Mouse (Mus musculus): ENCODE data around the gene Med8.
A peak's percentile ranks its signal among the peaks of the same experiment; 100 is the strongest.

The Med8 gene

DNA sequence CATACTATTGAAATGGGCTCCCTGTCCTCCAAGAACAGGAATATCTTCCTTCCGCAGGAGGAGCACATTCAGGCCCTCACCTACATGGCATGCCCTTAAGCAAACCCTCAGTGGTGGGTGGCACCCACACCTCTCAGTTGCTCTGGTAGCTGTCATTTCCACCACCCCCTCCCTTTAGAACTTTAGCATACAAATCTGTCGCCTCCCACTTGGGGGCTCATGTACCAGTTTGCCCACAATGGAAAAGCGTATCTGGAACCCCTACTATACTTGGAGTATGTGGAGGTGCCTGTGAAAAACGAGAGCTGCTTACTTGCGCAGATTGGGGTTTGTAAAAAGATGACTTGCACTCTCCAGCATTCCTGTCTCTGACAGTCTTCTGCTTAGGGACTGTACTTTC, 7.2 kb downstream of the Med8 start:
- no peak for DNase-seq

- no peak for DNase-seq
Observed at GRCm38 (mm10) chr4:118417112-118417797, 8.1 kb downstream of the Med8 start.

GRCm38 (mm10) chr4:118421384-118421783, 12.2 kb downstream of the Med8 start:
- DNase-seq = peak in 1 of 2 experiments; percentile 32

DNA sequence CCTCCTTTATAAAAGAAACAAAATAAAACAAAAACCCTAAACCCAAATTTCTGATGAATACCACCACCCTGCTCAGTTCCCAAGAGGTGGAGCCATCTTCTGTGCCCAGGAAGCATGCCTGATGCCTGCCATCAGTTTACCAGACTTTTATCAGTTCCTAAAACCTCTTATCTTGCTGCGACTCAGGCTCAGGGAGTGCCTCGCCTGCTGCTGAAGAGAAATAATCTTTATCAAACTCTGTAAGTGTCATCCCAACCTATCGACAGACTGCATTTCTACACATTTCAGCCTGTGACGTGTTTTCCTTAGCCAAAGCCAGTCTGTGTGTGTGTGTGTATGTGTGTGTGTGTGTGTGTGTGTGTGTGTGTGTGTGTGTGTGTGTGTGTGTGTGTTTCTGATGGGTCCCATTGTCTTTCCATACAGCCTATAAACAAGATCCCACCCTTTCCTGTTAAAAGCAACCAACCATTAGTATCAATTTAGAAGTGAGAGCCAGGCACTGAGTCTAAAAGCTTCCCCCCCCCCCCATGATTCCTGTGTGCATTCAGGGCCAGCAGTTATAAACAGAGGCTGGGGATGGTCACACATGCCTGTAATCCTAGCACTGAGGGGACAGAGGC, 15.5 kb downstream of the Med8 start:
- DNase-seq = no peak

DNA sequence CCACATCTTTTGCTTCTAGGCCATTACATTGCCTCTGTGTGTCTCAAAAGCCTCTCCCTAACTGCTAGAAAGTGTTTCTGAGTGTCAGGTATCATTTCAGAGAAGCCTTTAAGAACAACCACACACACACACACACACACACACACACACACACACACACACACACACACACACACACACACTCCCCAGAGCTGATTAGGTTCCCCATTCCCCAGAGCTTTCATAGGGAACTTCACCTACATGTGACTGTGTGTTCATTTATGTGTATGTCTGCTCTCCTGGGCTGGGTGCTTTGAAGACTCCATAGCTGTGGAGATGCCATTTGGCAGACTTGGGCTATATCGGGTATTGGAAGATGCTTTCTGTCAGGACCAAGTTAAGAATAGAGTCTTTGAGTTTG, 16.2 kb downstream of the Med8 start:
- no peak for DNase-seq

GRCm38 (mm10) chr4:118427415-118427767, 18.3 kb downstream of the Med8 start:
- no peak for DNase-seq

DNA sequence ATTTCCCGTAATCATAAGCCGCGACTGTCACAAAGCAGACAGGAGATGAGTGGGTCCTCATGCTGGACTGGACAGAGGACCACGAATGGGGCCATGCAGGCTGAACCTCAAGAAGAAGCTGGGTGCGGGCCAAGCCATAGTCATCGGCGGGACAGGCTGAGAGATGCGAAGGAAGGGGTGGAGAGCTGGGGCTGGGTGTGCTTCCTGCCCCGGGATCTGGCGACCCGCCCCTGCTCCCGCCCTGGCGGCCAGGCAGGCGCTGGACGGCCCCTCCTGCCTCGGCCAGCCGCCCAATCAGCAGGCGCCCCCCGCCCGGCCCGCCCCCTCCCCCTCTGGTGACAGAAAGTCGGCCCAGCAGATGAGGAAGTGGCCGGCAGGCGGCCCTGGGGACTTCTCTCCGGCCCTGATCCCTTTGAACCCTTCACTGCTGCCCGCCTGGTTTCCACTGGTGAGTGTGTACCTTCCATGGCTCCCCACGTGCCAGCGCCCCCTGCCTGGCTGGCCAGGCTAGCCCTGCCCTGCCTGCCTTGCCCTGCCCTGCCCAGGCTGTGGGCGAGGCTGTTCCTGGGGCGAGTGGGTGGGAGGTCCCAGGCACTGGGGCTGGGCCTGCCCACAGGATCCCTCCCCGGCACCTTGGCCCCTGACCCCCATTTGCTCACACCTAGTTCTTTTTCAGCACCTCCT, 18.8 kb downstream of the Med8 start, which contains the start of gene Elovl1:
Gene Elovl1, plus strand, starts transcription at position 326 of the 684 bp plus-strand sequence.
- peak; percentile 95 to 96 for DNase-seq

- DNase-seq = peak in 1 of 2 experiments; percentile 46
Observed at GRCm38 (mm10) chr4:118428531-118429214, 19.5 kb downstream of the Med8 start.

- DNase-seq = peak; percentile 71 to 74
Observed at GRCm38 (mm10) chr4:118429215-118429895, 20.2 kb downstream of the Med8 start.

GRCm38 (mm10) chr4:118432332-118432731, 23.2 kb downstream of the Med8 start:
- peak; percentile 82 to 88 for DNase-seq

GRCm38 (mm10) chr4:118436820-118437603, 27.9 kb downstream of the Med8 start, which contains the start of gene Cdc20:
Gene Cdc20 (minus strand): TSS chr4:118437352.
- peak; percentile 90 to 93 for DNase-seq

DNA sequence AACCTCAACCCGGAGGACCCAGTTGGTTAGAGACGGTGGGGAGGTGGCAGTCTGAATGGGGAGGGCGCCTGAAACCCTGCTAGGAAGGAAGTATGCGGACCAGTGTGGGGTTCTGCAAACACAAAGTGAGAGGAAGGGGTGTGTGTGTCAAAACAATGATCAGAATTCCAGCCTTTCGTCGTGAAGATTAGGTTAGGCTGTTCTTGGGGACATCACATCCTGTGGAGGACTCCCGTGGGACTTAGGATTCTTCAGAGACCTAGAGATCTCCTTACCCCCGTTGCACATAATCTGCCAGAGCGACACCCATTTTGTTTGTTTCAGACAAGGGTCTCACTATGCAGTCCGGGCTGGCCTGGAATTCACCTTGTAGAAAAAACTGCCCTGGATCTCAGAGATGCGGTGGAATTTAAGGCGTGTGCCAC, 28.7 kb downstream of the Med8 start:
- DNase-seq = peak in 1 of 2 experiments; percentile 26

- no peak for DNase-seq
Observed at GRCm38 (mm10) chr4:118445088-118445487, 36.0 kb downstream of the Med8 start.

DNA sequence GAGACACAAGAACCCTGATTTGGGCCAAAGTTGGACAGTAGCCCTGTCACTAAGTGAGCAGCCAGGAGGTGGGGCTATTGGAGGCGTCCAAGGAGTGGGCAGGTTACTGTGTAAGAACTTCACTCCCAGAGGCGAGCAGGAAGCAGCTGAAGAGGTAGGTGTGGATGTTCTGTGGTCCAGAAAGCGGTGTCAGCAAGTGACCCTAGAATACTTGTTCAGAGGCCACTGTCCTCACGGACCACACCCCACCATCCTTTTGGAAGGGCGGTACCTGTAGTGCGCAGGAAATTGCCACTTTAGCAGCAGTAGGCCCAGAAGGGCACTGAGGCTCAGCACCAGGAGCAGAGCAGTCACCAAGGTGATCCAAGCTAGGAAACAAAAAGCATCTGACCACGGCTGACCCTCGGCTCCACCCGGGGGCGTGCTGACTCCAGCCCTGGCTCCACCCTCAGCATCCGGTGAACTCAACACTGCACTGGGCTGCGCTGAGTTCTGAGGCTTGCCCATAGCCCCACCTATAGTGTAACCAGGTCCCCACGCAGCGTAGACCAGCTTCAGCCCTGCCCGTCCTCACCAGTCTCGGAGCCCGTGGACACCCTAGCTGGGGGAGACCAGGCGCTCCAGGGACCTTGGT, 36.8 kb downstream of the Med8 start:
- DNase-seq = peak; percentile 67 to 79

DNA sequence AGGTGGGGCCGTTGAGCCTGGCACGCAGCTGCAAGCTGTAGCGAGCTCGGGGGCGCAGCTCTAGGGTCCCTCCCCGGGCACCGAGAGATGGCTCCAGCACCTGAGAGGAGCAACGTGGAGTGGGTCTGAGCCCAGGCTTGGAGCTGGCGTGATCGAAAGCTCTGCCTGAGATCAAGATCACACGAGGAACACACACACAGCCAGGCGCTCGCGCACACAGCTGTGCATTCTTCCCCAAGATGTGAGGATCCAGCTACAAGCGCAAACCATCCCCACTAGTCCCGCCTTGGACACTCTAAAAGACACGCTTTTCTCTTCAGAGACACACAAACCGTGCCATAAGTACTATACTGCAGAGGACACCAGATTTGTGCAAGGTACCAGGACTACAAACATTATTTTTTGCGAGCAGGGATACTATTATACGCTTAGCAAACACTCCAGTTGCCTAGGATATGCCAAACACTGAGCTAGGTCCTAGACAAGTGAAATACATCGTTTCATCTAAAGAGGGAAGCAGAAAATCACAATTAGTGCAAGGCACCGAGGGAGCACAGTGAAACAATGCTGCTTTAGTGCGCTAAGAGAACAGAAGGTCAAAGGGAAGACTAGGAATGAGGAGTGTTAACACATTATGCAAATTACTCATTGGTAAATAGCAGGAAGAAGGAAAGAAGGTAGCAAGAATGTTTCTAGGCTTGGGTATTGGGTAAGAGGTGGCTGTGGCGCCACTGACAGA, 37.4 kb downstream of the Med8 start:
- no peak for DNase-seq

DNA sequence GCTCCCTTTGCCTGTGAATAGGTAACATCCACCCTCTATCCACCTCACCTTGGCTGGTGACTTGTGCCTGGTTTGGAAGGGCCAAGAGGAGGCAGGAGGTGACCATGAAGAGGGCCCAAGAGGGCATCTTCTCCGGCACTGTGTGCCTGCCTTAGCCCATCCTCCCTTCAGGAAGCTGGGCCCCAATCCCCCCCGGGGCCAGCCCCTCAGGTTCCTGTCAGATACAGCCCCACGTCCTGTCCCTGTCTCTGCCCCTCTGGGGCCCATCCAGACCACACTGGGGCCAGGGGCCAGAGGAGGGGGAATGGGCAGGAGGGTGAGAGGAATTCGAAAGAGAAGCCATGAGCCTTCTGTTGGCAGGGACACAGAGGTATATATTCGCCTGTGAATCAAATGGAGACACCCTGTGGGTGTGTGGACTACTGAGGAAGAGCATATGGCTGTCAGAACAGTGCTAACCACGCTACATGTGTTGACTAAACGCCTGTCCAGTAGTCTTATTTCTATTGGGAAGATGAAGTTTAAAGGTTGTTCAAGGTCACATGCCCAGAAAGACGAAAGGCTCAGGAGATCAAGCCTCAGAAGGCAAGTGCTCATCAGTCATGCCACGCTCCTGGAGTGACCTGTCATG, 48.3 kb downstream of the Med8 start, which contains the start of gene Mpl:
Gene Mpl, minus strand, starts transcription at position 169 of the 631 bp plus-strand sequence.
- no peak for DNase-seq

DNA sequence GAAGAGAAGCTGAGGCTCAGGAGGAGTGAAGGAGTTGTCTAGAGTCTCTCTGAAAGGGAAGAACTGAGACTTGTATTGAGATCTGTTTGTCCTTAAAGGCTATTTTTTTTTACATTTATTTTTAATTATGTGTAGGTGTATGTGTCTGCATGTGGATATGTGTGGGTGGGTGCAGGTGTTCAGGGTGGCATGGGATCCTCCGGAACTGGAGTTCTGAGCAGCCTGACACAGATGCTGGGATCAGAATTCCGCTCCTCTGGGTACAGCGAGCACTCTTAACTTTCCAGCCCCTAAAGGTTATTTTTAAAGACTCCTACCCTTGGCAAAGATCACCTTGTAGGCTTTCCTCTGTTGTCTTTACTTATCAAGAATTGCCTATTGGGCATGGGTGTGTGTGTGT, 55.8 kb downstream of the Med8 start:
- DNase-seq = no peak
